Mouse (Mus musculus) hindbrain, postnatal 0 days (tissue): ENCODE results near the gene Myo19. TPM values are rescaled to one million over a fixed set of nuclear protein-coding genes. Genes with fewer than 3 reads are reported as not detected.

Experiments
- ATAC-seq: fragments of 200-750 bp; cut with Nextera tagmentation; 2 replicates; pipeline ENCODE4 v1.8.0; 2017; ENCODE audit warnings: mild to moderate bottlenecking, moderate TSS enrichment, moderate library complexity
- DNase-seq: peaks from one replicate; pipeline ENCODE4 v3.0.0-alpha.2; 2015; ENCODE audit warnings: low spot score
- H3K27ac ChIP-seq: fragments of 300-500 bp; sonication (generic); 2 replicates; pipeline ENCODE4 v1.5.1; 2014; ENCODE audit warnings: mild to moderate bottlenecking
- H3K27me3 ChIP-seq: fragments of 300-500 bp; sonication (generic); 2 replicates; pipeline ENCODE4 v1.6.1; 2014; ENCODE audit warnings: low read length, mixed read lengths; ENCODE audit not compliant: insufficient read depth
- H3K36me3 ChIP-seq: fragments of 300-500 bp; sonication (generic); 2 replicates; pipeline ENCODE4 v1.6.1; 2014; ENCODE audit warnings: low read length, mixed read lengths; ENCODE audit not compliant: insufficient read depth
- H3K4me1 ChIP-seq: fragments of 300-500 bp; sonication (generic); 2 replicates; pipeline ENCODE4 v1.6.1; 2014; ENCODE audit warnings: antibody characterized with exemption, low read length, mixed read lengths; ENCODE audit not compliant: insufficient read depth
- H3K4me2 ChIP-seq: fragments of 300-500 bp; sonication (generic); 2 replicates; pipeline ENCODE4 v1.6.1; 2014; ENCODE audit warnings: low read depth, mild to moderate bottlenecking, low read length, moderate library complexity, mixed read lengths
- H3K4me3 ChIP-seq: fragments of 300-500 bp; sonication (generic); 2 replicates; pipeline ENCODE4 v1.5.1; 2014; ENCODE audit warnings: low read length
- H3K9ac ChIP-seq: fragments of 300-500 bp; sonication (generic); replicated peaks from 2 replicates; pipeline ENCODE4 v1.6.1; 2014; ENCODE audit warnings: mild to moderate bottlenecking, low read length, moderate library complexity, mixed read lengths
- H3K9me3 ChIP-seq: fragments of 300-500 bp; sonication (generic); 2 replicates; pipeline ENCODE4 v1.6.1; 2016; ENCODE audit warnings: low read length, mixed read lengths
- CTCF ChIP-seq: IDR thresholded peaks from 2 replicates; pipeline ENCODE4 v1.5.1; 2016; ENCODE audit warnings: antibody characterized with exemption, control low read depth, low read depth
- WGBS: fragments of 180-500 bp; shearing (Covaris S2); extraction: QIAGEN DNeasy Blood & Tissue Kit; methylation state at CpG from one replicate; pipeline ENCODE4 v1.1.7; 2014; 5-methylcytosine and 5-hydroxymethylcytosine counted together
- polyA plus RNA-seq: library from polyadenylated mRNA; unstranded; fragments of >200 nt; fragmentation: Nextera tagmentation; extraction: Ambion mirVana; gene quantifications from 2 replicates; pipeline ENCODE4 v1.2.1, GENCODE M21; 2015
- total RNA-seq: library from RNA; depleted of rRNA; stranded (reverse); fragments of >200 nt; gene quantifications from 2 replicates; pipeline ENCODE4 v1.2.3, GENCODE M21; 2014

Myo19 gene
- total and polyA plus RNA-seq, 2 experiments from 2014 or later: 4.9 to 13.0 TPM

DNA sequence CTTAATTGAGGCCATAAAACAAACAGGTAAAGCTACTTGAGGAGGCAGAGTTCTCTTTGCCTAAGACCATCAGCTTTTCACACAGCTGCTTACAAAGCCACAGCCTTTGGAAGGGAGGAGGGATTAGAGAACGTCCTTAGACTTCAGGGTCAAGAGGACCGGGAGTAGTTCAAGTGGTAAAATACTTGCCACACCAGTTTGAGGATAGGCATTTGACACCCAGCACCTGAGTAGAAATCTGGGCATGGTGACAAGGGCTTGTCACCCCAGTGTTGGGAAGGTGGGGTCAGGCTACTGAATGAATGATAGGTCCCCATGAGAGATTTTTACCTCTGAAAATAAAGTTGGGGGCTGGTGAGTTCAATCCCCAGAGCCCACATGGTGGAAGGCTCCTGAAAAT lies 72.7 kb downstream of the Myo19 start:
- no peaks in the 10 kb centered on the region for H3K36me3 ChIP-seq
- ATAC-seq (no peak), DNase-seq (no peak)
- H3K9me3 ChIP-seq: no peaks in the 10 kb centered on the region
- TF ChIP-seq CTCF: no peak
- peaks cover 3% of the 10 kb centered on the region for H3K4me1 ChIP-seq
- no peak overlapping the region for H3K9ac ChIP-seq
- H3K4me2 ChIP-seq: no peak overlapping the region
- WGBS: 65% methylated on average over 2 of the region's 2 CpGs
- no peak overlapping the region for H3K27ac ChIP-seq
- H3K27me3 ChIP-seq: peaks cover 10% of the 10 kb centered on the region; the same call in 1 of the 2 replicates
- no peak overlapping the region for H3K4me3 ChIP-seq

DNA sequence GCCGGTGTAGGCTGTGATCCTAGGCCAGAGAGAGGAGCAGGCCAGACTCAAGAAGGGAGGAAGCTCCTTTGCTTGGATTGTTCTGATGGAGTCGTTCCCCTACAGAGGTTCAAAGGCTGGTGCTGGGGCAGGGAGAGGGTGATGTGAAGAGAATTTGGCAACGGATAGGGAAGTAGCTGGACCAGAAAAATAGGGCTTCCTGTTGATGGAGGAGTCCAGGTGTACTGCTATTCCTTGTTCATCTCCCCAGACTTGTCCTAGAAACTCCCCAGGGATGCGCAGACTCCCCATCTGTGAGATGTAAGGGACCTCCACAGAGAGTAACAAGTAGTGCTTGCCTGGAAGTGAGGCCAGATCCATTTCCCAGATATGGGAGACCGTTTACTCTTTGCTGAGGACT lies 76.5 kb downstream of the Myo19 start:
- peaks cover 8% of the 10 kb centered on the region for H3K4me1 ChIP-seq
- ATAC-seq (no peak), DNase-seq (no peak)
- H3K4me3 ChIP-seq: no peak overlapping the region
- 40% methylated on average over 5 of the region's 5 CpGs for WGBS
- peaks cover 18% of the 10 kb centered on the region for H3K27me3 ChIP-seq
- H3K27ac ChIP-seq: no peak overlapping the region
- H3K4me2 ChIP-seq: no peak overlapping the region
- no peak overlapping the region for H3K9ac ChIP-seq
- no peak for TF ChIP-seq CTCF
- no peaks in the 10 kb centered on the region for H3K9me3 ChIP-seq
- no peaks in the 10 kb centered on the region for H3K36me3 ChIP-seq

DNA sequence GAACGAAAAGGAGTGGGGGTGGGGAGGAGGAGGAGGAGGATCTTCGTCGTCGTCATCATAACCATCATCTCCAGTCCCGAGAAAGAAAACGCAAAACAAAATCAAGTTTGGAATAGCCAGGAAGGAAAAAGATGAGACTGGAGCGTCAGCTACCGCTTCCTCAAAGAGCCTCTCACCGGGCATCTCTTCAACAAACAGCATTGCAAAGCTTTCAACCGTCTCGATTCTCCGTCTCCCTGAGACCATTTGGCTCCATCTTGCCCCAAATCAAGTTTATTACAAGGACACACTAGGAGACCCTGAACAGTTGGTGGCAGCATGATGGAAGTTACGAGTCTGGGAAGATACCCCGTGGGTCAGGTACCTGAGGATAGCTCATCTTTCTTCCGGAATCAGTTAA lies 77.2 kb downstream of the Myo19 start:
- Histone ChIP-seq H3K27ac (no peak overlapping the region), H3K9ac (no peak overlapping the region; the same call in 1 of the 2 replicates), H3K9me3 (no peaks in the 10 kb centered on the region), H3K4me1 (peaks cover 8% of the 10 kb centered on the region), H3K4me3 (peak overlapping the region; percentile 35), H3K36me3 (no peaks in the 10 kb centered on the region), H3K27me3 (peaks cover 18% of the 10 kb centered on the region), H3K4me2 (peak overlapping the region; percentile 60)
- DNase-seq (no peak), ATAC-seq (no peak)
- no peak for TF ChIP-seq CTCF
- 7% methylated on average over 15 of the region's 15 CpGs for WGBS

DNA sequence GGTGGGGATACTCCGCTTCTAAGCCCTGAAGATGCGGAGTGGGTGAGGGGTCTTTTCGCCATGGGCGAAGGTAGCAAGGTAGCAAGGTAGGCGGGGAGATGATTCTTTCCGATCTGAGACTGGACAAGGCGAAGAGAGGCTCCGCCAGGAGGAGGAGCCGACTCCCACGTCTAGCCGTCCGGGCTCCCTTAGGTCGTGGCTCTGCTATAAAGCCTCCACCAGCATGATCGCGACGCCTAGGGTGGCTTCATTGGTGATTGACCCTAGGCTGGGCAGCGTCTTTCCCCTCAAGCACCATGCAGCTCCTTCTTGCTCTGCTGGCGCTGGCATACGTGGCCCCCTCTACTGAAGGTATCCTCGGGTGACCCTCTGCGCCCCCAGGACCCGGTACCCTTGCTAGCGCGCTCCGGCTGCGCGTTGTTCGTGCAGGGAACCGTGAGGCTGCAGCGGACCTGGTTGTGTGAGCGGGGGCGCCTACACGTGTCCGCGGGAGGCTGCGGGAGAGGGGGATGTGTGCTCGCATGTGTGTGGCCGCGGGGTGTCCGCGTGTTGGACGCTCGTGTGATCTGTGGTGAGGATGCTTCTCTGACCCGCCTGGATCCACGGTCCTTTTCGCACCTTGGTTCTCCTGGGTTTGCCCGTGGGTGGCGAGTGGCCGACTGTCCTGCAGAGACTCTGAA lies 77.8 kb downstream of the Myo19 start, which contains the start of gene Car4:
Car4 (plus strand) TSS at position 196 of the 680 bp plus-strand sequence.
- Histone ChIP-seq H3K9ac (no peak within 1 kb of the TSS; the same call in 1 of the 2 replicates), H3K9me3 (no peaks in the 10 kb centered on the region), H3K27ac (no peak within 1 kb of the TSS), H3K27me3 (peaks cover 18% of the 10 kb centered on the region), H3K4me3 (peak within 1 kb of the TSS; percentile 35), H3K36me3 (no peaks in the 10 kb centered on the region), H3K4me1 (peaks cover 8% of the 10 kb centered on the region), H3K4me2 (peak within 1 kb of the TSS; percentile 60)
- 2% methylated on average over 49 of the region's 49 CpGs for WGBS
- peak; percentile 32 for DNase-seq
- peak; percentile 56; the same call in 1 of the 2 replicates for ATAC-seq
- 0 out of 2 replicates have a peak, but pooled peaks have one; percentile 10 for TF ChIP-seq CTCF

DNA sequence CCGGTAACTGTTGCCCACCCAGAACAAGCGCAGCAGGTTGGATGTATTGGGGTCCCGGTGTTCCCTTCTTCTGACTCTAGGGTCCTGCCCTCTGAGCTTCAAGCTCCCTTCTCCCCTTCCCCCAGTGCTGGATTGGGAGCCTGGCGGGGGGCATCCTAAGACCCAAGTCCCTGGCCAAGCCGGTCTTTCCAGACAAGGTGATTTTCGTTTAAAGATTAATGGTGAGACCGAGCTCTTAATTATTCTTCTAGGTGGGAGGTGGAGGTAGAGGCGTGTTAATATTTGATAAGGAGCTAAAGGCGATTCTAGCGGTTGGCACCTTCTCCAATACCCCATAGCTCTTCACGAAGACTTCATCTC lies 78.3 kb downstream of the Myo19 start:
- ATAC-seq (no peak), DNase-seq (no peak)
- Histone ChIP-seq H3K27ac (no peak overlapping the region), H3K9ac (no peak overlapping the region; the same call in 1 of the 2 replicates), H3K4me3 (peak overlapping the region; percentile 35), H3K36me3 (no peaks in the 10 kb centered on the region), H3K4me1 (peaks cover 8% of the 10 kb centered on the region), H3K9me3 (no peaks in the 10 kb centered on the region), H3K27me3 (peaks cover 18% of the 10 kb centered on the region), H3K4me2 (peak overlapping the region; percentile 60)
- TF ChIP-seq CTCF: no peak
- 4% methylated on average over 11 of the region's 11 CpGs for WGBS

DNA sequence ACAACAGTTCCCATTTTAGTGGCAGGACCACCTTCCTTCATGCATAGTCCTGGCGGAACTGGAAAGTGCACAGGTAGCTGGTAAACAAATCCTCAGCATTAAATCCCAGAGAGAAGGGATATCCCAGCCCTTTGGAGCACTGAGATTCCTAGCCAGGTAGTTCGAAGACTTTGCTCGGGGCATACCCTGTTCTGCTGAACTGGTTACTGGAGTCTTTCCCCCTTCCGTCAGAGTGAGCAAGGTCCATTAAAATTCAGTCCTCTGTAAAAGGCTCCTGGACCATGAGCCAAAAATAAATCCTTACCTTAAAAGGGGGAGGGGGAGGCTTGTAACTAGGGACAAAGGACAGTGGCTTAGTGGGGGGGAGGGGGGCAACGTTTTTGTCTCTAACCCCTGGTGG lies 79.2 kb downstream of the Myo19 start:
- Histone ChIP-seq H3K4me3 (no peak overlapping the region), H3K27me3 (peaks cover 18% of the 10 kb centered on the region)
- WGBS: 36% methylated on average over 5 of the region's 5 CpGs

DNA sequence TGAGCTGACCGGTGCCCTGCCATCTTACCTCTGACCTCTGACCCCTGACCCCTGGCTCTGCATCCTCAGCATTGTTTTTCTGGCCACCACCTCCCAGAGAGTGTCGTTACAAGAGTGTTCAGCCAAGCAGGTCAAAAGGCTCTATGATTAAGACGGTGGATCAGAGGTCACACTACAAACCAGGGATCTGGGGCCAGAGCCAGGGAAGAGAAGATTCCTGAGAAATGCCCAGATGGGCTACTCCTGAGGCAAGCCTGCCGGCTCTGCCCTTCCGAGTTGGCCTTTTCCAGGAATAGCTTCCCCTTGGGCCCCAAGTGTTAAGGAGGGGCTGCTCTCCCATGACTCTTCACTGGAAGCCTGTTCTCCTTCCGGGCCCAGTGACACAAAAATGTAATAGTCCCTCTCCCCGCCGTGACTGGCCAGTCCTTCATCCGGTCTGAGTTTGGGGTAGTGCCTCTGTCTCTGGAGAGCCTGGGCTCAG lies 79.8 kb downstream of the Myo19 start:
- ATAC-seq: no peak
- 4% methylated on average over 9 of the region's 9 CpGs for WGBS
- H3K9ac ChIP-seq: no peak overlapping the region
- no peaks in the 10 kb centered on the region for H3K9me3 ChIP-seq
- no peak overlapping the region for H3K4me3 ChIP-seq
- TF ChIP-seq CTCF: no peak
- H3K27me3 ChIP-seq: peaks cover 18% of the 10 kb centered on the region
- no peaks in the 10 kb centered on the region for H3K36me3 ChIP-seq
- no peak overlapping the region for H3K27ac ChIP-seq
- DNase-seq: no peak
- H3K4me2 ChIP-seq: no peak overlapping the region
- peaks cover 8% of the 10 kb centered on the region for H3K4me1 ChIP-seq

More for the DNA sequence above, 79.2 kb downstream of the Myo19 start:
- ATAC-seq: no peak
- no peak for TF ChIP-seq CTCF
- H3K36me3 ChIP-seq: no peaks in the 10 kb centered on the region
- no peak overlapping the region for H3K27ac ChIP-seq
- no peak overlapping the region for H3K9ac ChIP-seq
- H3K9me3 ChIP-seq: no peaks in the 10 kb centered on the region
- H3K4me2 ChIP-seq: no peak overlapping the region
- peaks cover 8% of the 10 kb centered on the region for H3K4me1 ChIP-seq
- no peak for DNase-seq
